Mouse (Mus musculus) megakaryocyte, embryonic 14.5 days (primary cell): ENCODE measurements at regions not wholly inside any gene's neighbourhood (a gene's known extent, or its start where the extent isn't known, plus 50 kb on each side); places are given as distances from the start of the nearest gene placed in this dataset.

ENCODE experiments used
- FLI1 ChIP-seq: IDR thresholded peaks from 2 replicates; pipeline ENCODE4 v1.6.1; 2012; ENCODE audit warnings: low read length, inconsistent platforms, mixed read lengths
- GATA1 ChIP-seq: IDR thresholded peaks from 3 replicates; pipeline ENCODE4 v1.6.1; 2012; ENCODE audit warnings: mixed read lengths, low read length, inconsistent platforms, borderline replicate concordance

DNA sequence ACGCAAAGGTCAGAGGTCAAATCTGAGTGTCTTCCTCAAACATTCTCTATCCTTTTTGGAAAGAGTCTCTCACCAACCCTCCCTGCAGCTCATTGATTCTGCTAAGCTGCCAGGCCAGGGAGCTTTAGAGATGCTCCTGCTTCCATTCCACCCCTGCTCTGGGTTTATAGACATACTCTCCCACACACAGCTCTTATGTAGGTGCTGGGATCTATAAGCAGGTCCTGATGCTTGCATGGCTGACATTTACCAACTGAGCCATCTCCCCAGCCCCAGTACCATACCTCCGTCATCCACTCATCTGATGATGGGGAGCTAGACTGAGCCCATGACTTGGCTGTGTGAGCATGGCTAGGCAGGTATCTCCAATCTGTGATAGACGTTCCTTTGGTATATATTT, 173.2 kb upstream of the Rapgef5 start:
- TF ChIP-seq GATA1 = no peak
- TF ChIP-seq FLI1 = no peak
